Mouse (Mus musculus) hematopoietic multipotent progenitor cell, adult 10-12 weeks (in vitro differentiated cells): Measurements from ENCODE around the gene Cyp4v3. TPM values are rescaled to one million over a fixed set of nuclear protein-coding genes. Genes with fewer than 3 reads are reported as not detected.

Experiments used
- polyA plus RNA-seq: library from polyadenylated mRNA; stranded (reverse); fragments of >175 nt; gene quantifications from 2 replicates; pipeline ENCODE4 v1.2.3, GENCODE M21; 2012; ENCODE audit warnings: low replicate concordance

Gene Cyp4v3
- 1.9 and 5.4 TPM in 2 replicates for polyA plus RNA-seq

DNA sequence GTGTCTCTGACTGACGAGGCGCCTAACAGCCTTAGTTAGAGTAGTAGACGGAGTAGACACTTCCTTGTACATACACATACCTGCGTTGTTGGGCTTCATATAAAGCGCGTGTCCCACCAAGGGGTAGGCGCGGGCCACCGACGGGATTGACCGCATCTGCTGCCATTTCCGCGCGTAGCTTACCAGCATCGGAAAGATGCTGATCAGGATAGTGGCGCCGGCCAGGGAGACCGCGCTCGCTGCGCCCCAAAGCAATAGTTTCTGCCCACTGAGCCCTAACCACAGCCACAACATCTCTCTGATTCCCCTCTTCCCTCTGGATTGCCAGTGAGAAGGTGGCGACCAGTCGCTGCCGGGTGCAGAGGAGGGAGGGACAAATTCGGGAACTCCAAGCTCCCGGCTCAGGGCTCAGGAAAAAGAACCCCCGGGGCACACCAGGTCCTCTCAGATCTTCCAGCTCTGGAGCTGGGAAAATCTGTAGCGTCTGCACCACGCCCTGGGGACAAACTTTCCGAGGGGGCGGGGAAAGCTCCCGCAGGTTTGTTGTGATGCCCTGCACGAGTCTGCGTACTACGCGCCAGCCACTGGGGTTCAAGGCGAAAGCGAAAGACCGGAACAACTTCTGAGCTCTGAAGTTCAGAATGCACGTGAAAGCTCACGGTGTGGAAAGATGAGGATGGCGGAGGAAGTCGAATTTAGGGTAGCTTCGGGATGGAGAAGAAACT, at the start of gene Cyp4v3:
Gene Cyp4v3, minus strand, starts transcription at position 532 of the 725 bp plus-strand sequence.

DNA sequence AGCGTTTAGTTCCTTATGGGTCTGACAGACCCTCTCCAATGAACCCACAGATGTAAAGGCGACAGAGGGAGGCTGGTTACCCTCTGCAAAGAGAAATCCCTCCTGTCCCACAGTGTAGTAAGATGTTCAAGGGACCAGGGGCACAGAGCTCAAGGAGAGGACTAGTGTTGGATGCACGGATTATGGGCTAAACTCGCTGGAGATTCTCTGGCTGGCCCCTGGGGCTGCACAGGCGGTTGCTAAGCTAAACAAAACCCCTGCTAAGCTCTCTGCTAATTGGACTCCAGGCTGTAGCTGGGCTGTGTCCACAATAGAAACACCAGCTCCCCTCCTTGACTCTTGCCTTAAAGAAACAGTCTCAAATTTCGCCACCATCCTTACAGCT, 48.9 kb upstream of the Cyp4v3 start, which contains the start of gene Fam149a:
Gene Fam149a, minus strand, starts transcription at position 329 of the 385 bp plus-strand sequence.

DNA sequence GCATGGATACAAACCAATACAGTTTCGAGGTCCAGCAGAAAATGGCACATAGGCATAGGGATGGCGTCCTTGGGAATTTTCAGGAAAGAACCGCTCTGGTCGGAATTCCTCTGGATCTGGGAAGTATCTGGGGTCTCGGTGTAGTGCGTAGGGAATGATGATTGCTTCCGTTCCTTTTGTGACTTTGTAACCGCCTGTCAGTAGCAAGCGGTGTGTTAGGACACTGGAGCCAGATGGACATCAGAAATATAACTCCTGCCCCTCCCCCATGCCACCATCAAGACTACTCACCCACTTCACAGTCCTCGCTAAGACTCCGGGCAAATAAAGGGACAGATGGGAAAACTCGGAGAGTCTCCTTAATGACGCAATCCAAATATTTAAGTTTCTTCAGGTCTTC, 24.6 kb downstream of the Cyp4v3 start, which contains the start of gene Gm45753:
Gene Gm45753, minus strand, starts transcription at position 101 of the 400 bp plus-strand sequence.

DNA sequence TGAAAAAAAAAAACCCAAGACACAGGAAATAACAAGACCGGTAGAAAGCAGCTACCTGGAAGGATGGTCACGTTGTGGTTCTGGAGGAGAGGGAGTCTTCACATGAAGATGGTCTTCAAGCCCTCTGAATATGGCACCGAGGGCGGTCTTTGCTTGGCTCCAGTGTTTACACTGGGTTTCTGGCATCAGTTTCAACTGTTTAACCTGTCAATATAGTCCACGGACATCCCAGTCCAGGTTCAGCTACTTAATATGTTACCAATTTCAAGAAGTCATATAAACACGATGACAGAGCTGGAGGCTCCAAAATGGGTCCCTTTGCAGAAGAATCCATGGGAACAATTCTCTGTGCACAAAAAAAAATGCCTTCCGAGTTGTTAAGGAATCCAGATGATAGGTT, 38.3 kb downstream of the Cyp4v3 start, which contains the start of gene Klkb1:
Gene Klkb1, minus strand, starts transcription at position 173 of the 400 bp plus-strand sequence.

DNA sequence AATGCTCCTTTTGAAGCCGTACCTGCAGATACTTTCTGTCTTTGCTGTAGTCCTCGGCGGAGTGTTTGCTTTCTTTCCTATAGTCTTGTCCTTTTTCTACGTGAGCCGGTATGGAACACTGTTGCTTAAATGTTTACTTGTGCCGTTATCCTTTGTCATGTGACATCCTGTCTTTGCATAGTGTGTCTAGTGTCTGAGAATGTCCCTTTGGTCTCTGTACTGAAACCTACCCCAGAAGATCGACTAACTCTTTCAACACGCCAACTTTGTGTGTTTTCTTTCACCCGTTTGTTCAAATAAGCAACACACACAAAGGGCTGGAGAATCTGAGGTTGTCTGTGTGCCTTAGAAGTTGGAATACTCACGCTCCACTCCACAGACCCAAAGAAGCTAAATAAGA, 71.1 kb downstream of the Cyp4v3 start, which contains the start of gene F11:
Gene F11, minus strand, starts transcription at position 112 of the 400 bp plus-strand sequence.

Other genes starting within 250 kb of the Cyp4v3 start
- gene F11, start 71.2 kb downstream of the Cyp4v3 start, polyA plus RNA-seq, result not detected in 2 replicates
- gene Klkb1, start 38.4 kb downstream of the Cyp4v3 start, polyA plus RNA-seq, result not detected in 2 replicates
- gene Gm45753, start 24.8 kb downstream of the Cyp4v3 start, polyA plus RNA-seq, result not detected in 2 replicates
- 1.7 and 3.4 TPM in 2 replicates for gene Fam149a, start 49.1 kb upstream of the Cyp4v3 start, polyA plus RNA-seq
- 0.58 and 0.83 TPM in 2 replicates for gene Tlr3, start 77.9 kb upstream of the Cyp4v3 start, polyA plus RNA-seq
- gene Sorbs2, start 174.6 kb upstream of the Cyp4v3 start, polyA plus RNA-seq, result 1.3 and 2.8 TPM in 2 replicates